Mouse (Mus musculus): ENCODE measurements around the gene Lhfp. TPM values are rescaled to one million over a fixed set of nuclear protein-coding genes. Genes with fewer than 3 reads are reported as not detected.

The Lhfp gene
- polyA plus RNA-seq, 1 experiment: 288 TPM

GRCm38 (mm10) chr3:53039746-53040145, 1.6 kb upstream of the Lhfp start:
- Histone ChIP-seq H3K4me3 (replicated peaks; ENCODE audit: extremely low read depth, low read depth, low read length) (no peak overlapping the region), H3K4me1 (ENCODE audit: control insufficient read depth, insufficient read depth, low read length) (peaks cover 8% of the 10 kb centered on the region)
- 81% methylated on average over 8 of the region's 8 CpGs for WGBS
- DNase-seq: no peak
- TF ChIP-seq CTCF (IDR thresholded peaks at IDR 0.05; ENCODE audit: insufficient read depth, low read length) (no peak), POLR2A (IDR thresholded peaks at IDR 0.05; ENCODE audit: borderline replicate concordance, extremely low read depth, low read depth, low read length) (no peak)

GRCm38 (mm10) chr3:53040593-53041410, 526 bp upstream of the Lhfp start:
- DNase-seq: no peak
- TF ChIP-seq POLR2A (IDR thresholded peaks at IDR 0.05; ENCODE audit: borderline replicate concordance, extremely low read depth, low read depth, low read length) (no peak), CTCF (IDR thresholded peaks at IDR 0.05; ENCODE audit: insufficient read depth, low read length) (no peak)
- WGBS: 7% methylated on average over 17 of the region's 17 CpGs

GRCm38 (mm10) chr3:53042240-53042567, 876 bp downstream of the Lhfp start:
- Histone ChIP-seq H3K4me1 (ENCODE audit: control insufficient read depth, insufficient read depth, low read length) (peaks cover 11% of the 10 kb centered on the region), H3K4me3 (replicated peaks; ENCODE audit: extremely low read depth, low read depth, low read length) (peak overlapping the region; percentile 82)
- no peak for DNase-seq
- WGBS: 17% methylated on average over 9 of the region's 9 CpGs
- no peak for TF ChIP-seq POLR2A (IDR thresholded peaks at IDR 0.05; ENCODE audit: borderline replicate concordance, extremely low read depth, low read depth, low read length)
- no peak for TF ChIP-seq CTCF (IDR thresholded peaks at IDR 0.05; ENCODE audit: insufficient read depth, low read length)

More at GRCm38 (mm10) chr3:53040593-53041410, 526 bp upstream of the Lhfp start:
- peaks cover 9% of the 10 kb centered on the region for H3K4me1 ChIP-seq (ENCODE audit: control insufficient read depth, insufficient read depth, low read length)
- peak overlapping the region; percentile 82 for H3K4me3 ChIP-seq (replicated peaks; ENCODE audit: extremely low read depth, low read depth, low read length)

GRCm38 (mm10) chr3:53043206-53043780, 2.0 kb downstream of the Lhfp start:
- WGBS: 91% methylated on average over 13 of the region's 13 CpGs
- Histone ChIP-seq H3K4me3 (replicated peaks; ENCODE audit: extremely low read depth, low read depth, low read length) (peak overlapping the region; percentile 39), H3K4me1 (ENCODE audit: control insufficient read depth, insufficient read depth, low read length) (peaks cover 11% of the 10 kb centered on the region)
- TF ChIP-seq POLR2A (IDR thresholded peaks at IDR 0.05; ENCODE audit: borderline replicate concordance, extremely low read depth, low read depth, low read length): no peak
- DNase-seq: no peak

GRCm38 (mm10) chr3:53044238-53044637, 2.9 kb downstream of the Lhfp start:
- 42% methylated on average over 7 of the region's 7 CpGs for WGBS
- Histone ChIP-seq H3K4me1 (ENCODE audit: control insufficient read depth, insufficient read depth, low read length) (peaks cover 11% of the 10 kb centered on the region), H3K4me3 (replicated peaks; ENCODE audit: extremely low read depth, low read depth, low read length) (peak overlapping the region; percentile 19)
- no peak for DNase-seq
- TF ChIP-seq CTCF (IDR thresholded peaks at IDR 0.05; ENCODE audit: insufficient read depth, low read length) (no peak), POLR2A (IDR thresholded peaks at IDR 0.05; ENCODE audit: borderline replicate concordance, extremely low read depth, low read depth, low read length) (no peak)

GRCm38 (mm10) chr3:53044682-53045299, 3.5 kb downstream of the Lhfp start:
- 27% methylated on average over 11 of the region's 11 CpGs for WGBS
- no peak for TF ChIP-seq POLR2A (IDR thresholded peaks at IDR 0.05; ENCODE audit: borderline replicate concordance, extremely low read depth, low read depth, low read length)
- no peak for TF ChIP-seq CTCF (IDR thresholded peaks at IDR 0.05; ENCODE audit: insufficient read depth, low read length)
- no peak for DNase-seq
- Histone ChIP-seq H3K4me1 (ENCODE audit: control insufficient read depth, insufficient read depth, low read length) (peaks cover 11% of the 10 kb centered on the region), H3K4me3 (replicated peaks; ENCODE audit: extremely low read depth, low read depth, low read length) (peak overlapping the region; percentile 34)

- TF ChIP-seq CTCF (IDR thresholded peaks at IDR 0.05; ENCODE audit: insufficient read depth, low read length) (no peak), POLR2A (IDR thresholded peaks at IDR 0.05; ENCODE audit: borderline replicate concordance, extremely low read depth, low read depth, low read length) (no peak)
- peaks cover 11% of the 10 kb centered on the region for H3K4me1 ChIP-seq (ENCODE audit: control insufficient read depth, insufficient read depth, low read length)
- 76% methylated on average over 4 of the region's 4 CpGs for WGBS
- no peak overlapping the region for H3K4me3 ChIP-seq (replicated peaks; ENCODE audit: extremely low read depth, low read depth, low read length)
- no peak for DNase-seq
Measured at GRCm38 (mm10) chr3:53045697-53046096, 4.4 kb downstream of the Lhfp start.

- DNase-seq: no peak
- WGBS: 48% methylated on average over 6 of the region's 6 CpGs
- Histone ChIP-seq H3K4me3 (replicated peaks; ENCODE audit: extremely low read depth, low read depth, low read length) (peak overlapping the region; percentile 34), H3K4me1 (ENCODE audit: control insufficient read depth, insufficient read depth, low read length) (peaks cover 11% of the 10 kb centered on the region)
- TF ChIP-seq CTCF (IDR thresholded peaks at IDR 0.05; ENCODE audit: insufficient read depth, low read length) (no peak), POLR2A (IDR thresholded peaks at IDR 0.05; ENCODE audit: borderline replicate concordance, extremely low read depth, low read depth, low read length) (no peak)
Measured at GRCm38 (mm10) chr3:53046371-53046770, 5.0 kb downstream of the Lhfp start.

GRCm38 (mm10) chr3:53052385-53052784, 11.1 kb downstream of the Lhfp start:
- Histone ChIP-seq H3K4me1 (ENCODE audit: control insufficient read depth, insufficient read depth, low read length) (peaks cover 5% of the 10 kb centered on the region), H3K4me3 (replicated peaks; ENCODE audit: extremely low read depth, low read depth, low read length) (no peak overlapping the region)
- DNase-seq: no peak
- no peak for TF ChIP-seq CTCF (IDR thresholded peaks at IDR 0.05; ENCODE audit: insufficient read depth, low read length)
- TF ChIP-seq POLR2A (IDR thresholded peaks at IDR 0.05; ENCODE audit: borderline replicate concordance, extremely low read depth, low read depth, low read length): no peak
- 67% methylated on average over 8 of the region's 8 CpGs for WGBS

Measured in lung, adult 2 months (tissue).